Mouse (Mus musculus) stomach, postnatal 0 days (tissue): Measurements from ENCODE around the gene Frmd3. TPM values are rescaled to one million over a fixed set of nuclear protein-coding genes. Genes with fewer than 3 reads are reported as not detected.

ENCODE experiments used
- ATAC-seq: fragments of 200-750 bp; cut with Nextera tagmentation; 2 replicates; pipeline ENCODE4 v1.8.0; 2017; ENCODE audit not compliant: low FRiP score, low TSS enrichment
- DNase-seq: peaks from one replicate; pipeline ENCODE4 v3.0.0-alpha.2; 2016; ENCODE audit warnings: low spot score
- H3K27ac ChIP-seq: fragments of 300-500 bp; sonication (generic); replicated peaks from 2 replicates; pipeline ENCODE4 v1.5.1; 2014; ENCODE audit warnings: mild to moderate bottlenecking, control low read depth
- H3K27me3 ChIP-seq: fragments of 300-500 bp; sonication (generic); 2 replicates; pipeline ENCODE4 v1.6.1; 2014; ENCODE audit warnings: low read length; ENCODE audit not compliant: control insufficient read depth, insufficient read depth
- H3K36me3 ChIP-seq: fragments of 300-500 bp; sonication (generic); 2 replicates; pipeline ENCODE4 v1.6.1; 2014; ENCODE audit warnings: low read length, mixed read lengths; ENCODE audit not compliant: control insufficient read depth, insufficient read depth
- H3K4me1 ChIP-seq: fragments of 300-500 bp; sonication (generic); replicated peaks from 2 replicates; pipeline ENCODE4 v1.6.1; 2014; ENCODE audit warnings: antibody characterized with exemption; ENCODE audit not compliant: control insufficient read depth, insufficient read depth
- H3K4me2 ChIP-seq: fragments of 300-500 bp; sonication (generic); replicated peaks from 2 replicates; pipeline ENCODE4 v1.6.1; 2014; ENCODE audit warnings: low read depth, mild to moderate bottlenecking, control low read depth, moderate library complexity
- H3K4me3 ChIP-seq: fragments of 300-500 bp; sonication (generic); 2 replicates; pipeline ENCODE4 v1.5.1; 2014; ENCODE audit warnings: low read depth, low read length, control low read depth
- H3K9ac ChIP-seq: fragments of 300-500 bp; sonication (generic); 2 replicates; pipeline ENCODE4 v1.6.1; 2014; ENCODE audit warnings: mild to moderate bottlenecking, low read length, control low read depth, mixed read lengths
- H3K9me3 ChIP-seq: fragments of 300-500 bp; sonication (generic); 2 replicates; pipeline ENCODE4 v1.6.1; 2016; ENCODE audit warnings: low read length; ENCODE audit not compliant: control insufficient read depth
- CTCF ChIP-seq: IDR thresholded peaks from 2 replicates; pipeline ENCODE4 v1.5.1; 2016; ENCODE audit warnings: antibody characterized with exemption, low read depth, mild to moderate bottlenecking, moderate library complexity
- EP300 ChIP-seq: optimal IDR thresholded peaks from 2 replicates; pipeline ENCODE3; 2016; ENCODE audit warnings: antibody characterized with exemption
- WGBS: fragments of 180-500 bp; shearing (Covaris S2); extraction: QIAGEN DNeasy Blood & Tissue Kit; methylation state at CpG from one replicate; pipeline ENCODE4 v1.1.7; 2014; 5-methylcytosine and 5-hydroxymethylcytosine counted together
- polyA plus RNA-seq: library from polyadenylated mRNA; unstranded; fragments of >200 nt; fragmentation: Nextera tagmentation; extraction: Ambion mirVana; gene quantifications from 2 replicates; pipeline ENCODE4 v1.2.1, GENCODE M21; 2015

Gene Frmd3
- polyA plus RNA-seq = 0.40 and 0.50 TPM in 2 replicates

DNA sequence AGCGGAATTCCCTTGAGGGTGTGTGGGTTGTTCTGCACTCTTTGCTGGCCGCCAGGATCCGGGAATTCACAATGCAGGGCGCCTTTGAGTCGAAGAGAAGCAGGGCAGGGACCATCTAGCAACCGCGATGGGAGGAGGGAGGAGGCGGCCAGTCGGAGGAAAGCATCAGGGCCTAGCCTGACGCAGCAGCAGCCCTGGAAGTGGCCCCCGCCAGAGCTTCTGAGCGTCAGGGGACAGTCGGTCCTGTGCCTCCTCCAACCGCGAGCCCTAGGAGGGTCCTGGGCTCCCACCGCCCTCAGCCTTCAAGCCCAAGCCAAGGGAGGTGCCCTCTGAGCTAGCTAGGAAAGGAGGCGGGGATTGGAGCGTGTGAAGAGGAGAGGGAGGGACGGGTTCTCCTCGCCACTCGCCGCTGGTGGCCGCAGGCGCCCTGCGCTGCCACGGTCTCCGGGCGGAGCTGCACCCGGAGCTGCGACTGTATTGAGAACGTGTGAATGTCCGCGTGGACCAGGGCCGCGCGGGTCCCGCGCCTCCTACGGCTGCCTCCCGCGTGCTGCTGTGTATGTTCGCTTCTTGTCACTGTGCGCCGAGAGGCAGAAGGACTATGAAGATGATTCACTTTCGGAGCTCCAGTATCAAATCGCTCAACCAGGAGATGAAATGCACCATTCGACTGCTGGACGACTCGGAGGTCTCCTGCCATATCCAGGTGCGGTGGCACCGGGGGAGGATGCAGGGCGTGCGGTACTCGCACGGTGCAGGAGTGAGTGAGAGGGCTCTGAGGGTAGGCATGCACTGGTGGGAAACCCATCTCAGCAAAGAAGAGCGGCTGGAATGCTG, at the start of gene Frmd3:
Frmd3 (plus strand) TSS at position 232 of the 837 bp plus-strand sequence.
- WGBS = under 1% methylated on average over 54 of the region's 56 CpGs
- peak; percentile 71 for ATAC-seq

DNA sequence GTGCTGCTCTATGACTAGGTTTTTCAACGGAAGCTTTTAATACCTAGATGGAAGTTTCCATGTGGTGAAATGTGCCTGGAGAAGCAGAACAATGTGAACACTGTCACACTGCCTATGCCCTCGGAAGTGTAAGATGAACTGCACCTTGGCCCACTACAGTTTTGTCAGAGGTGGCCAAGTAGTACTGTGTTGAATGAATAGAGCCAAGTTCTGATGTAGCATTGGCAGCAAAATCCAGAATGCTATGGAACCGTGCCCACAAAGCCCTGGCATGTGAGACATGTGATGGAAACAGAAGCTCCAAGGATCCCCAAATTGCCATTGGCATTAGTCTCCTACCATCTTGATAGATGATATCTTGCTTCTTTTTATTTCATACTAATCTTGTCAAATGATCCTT, 32.8 kb upstream of the Frmd3 start:
- no peaks in the 10 kb centered on the region for H3K4me1 ChIP-seq
- TF ChIP-seq CTCF (no peak), EP300 (no peak)
- no peak overlapping the region for H3K9ac ChIP-seq
- WGBS = 72% methylated on average over 3 of the region's 3 CpGs
- DNase-seq (no peak), ATAC-seq (no peak)
- no peak overlapping the region for H3K27ac ChIP-seq
- H3K4me3 ChIP-seq = no peak overlapping the region
- H3K27me3 ChIP-seq = no peaks in the 10 kb centered on the region
- H3K4me2 ChIP-seq = no peak overlapping the region
- no peaks in the 10 kb centered on the region for H3K9me3 ChIP-seq
- H3K36me3 ChIP-seq = no peaks in the 10 kb centered on the region

More for the DNA sequence above, at the start of gene Frmd3:
- peak within 1 kb of the TSS; percentile 83 for H3K4me2 ChIP-seq
- peak within 1 kb of the TSS; percentile 42 for H3K4me3 ChIP-seq
- TF ChIP-seq EP300 (no peak), CTCF (peak; percentile 25; the same call in 1 of the 2 replicates)
- H3K4me1 ChIP-seq = no peaks in the 10 kb centered on the region
- DNase-seq = peak; percentile 60
- peak within 1 kb of the TSS; percentile 43; the same call in 1 of the 2 replicates for H3K9ac ChIP-seq
- no peaks in the 10 kb centered on the region for H3K27me3 ChIP-seq
- H3K36me3 ChIP-seq = no peaks in the 10 kb centered on the region
- H3K27ac ChIP-seq = no peak within 1 kb of the TSS
- H3K9me3 ChIP-seq = no peaks in the 10 kb centered on the region

DNA sequence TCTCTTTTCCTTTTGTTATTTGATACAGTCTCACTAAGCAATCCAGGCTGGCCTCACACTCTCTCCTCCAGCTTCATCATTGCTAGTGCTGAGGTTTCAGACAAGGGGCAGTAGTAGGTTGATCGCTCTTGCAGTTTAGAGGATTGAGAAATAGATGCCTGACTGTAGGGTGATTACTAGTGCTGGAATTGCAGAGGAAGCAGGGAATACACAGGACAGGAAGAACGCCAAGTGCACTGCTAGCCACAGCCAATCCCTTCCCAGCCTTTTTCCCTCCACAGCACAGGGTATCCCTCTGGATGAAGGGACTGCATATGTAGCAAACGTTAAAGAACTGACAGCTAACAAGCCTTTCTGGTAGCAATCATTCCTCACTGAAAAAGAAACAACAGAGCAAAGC, 965 bp upstream of the Frmd3 start:
- Histone ChIP-seq H3K27ac (no peak overlapping the region), H3K36me3 (no peaks in the 10 kb centered on the region), H3K27me3 (no peaks in the 10 kb centered on the region), H3K9ac (no peak overlapping the region), H3K4me3 (no peak overlapping the region), H3K4me1 (no peaks in the 10 kb centered on the region), H3K4me2 (no peak overlapping the region), H3K9me3 (no peaks in the 10 kb centered on the region)
- no peak for ATAC-seq
- WGBS = 54% methylated on average over 3 of the region's 3 CpGs
- no peak for TF ChIP-seq CTCF
- DNase-seq = no peak

- no peak for DNase-seq
- H3K4me1 ChIP-seq = no peaks in the 10 kb centered on the region
- H3K9me3 ChIP-seq = no peaks in the 10 kb centered on the region
- no peak for TF ChIP-seq CTCF
- TF ChIP-seq EP300 = no peak
- peak overlapping the region; percentile 83 for H3K4me2 ChIP-seq
- H3K27ac ChIP-seq = no peak overlapping the region
- peak overlapping the region; percentile 42 for H3K4me3 ChIP-seq
- no peak overlapping the region for H3K9ac ChIP-seq
- ATAC-seq = no peak
- no peaks in the 10 kb centered on the region for H3K27me3 ChIP-seq
- no peaks in the 10 kb centered on the region for H3K36me3 ChIP-seq
- 44% methylated on average over 4 of the region's 4 CpGs for WGBS
Observed at GRCm38 (mm10) chr4:74012700-74013099, 542 bp upstream of the Frmd3 start.

GRCm38 (mm10) chr4:74014048-74014500, 832 bp downstream of the Frmd3 start:
- Histone ChIP-seq H3K27me3 (no peaks in the 10 kb centered on the region), H3K9ac (no peak overlapping the region), H3K4me3 (peak overlapping the region; percentile 42), H3K4me1 (no peaks in the 10 kb centered on the region), H3K36me3 (no peaks in the 10 kb centered on the region), H3K9me3 (no peaks in the 10 kb centered on the region), H3K4me2 (peak overlapping the region; percentile 83), H3K27ac (no peak overlapping the region)
- WGBS = 11% methylated on average over 11 of the region's 11 CpGs
- DNase-seq = no peak
- peak; percentile 18; the same call in 1 of the 2 replicates for ATAC-seq
- no peak for TF ChIP-seq EP300
- no peak for TF ChIP-seq CTCF

- H3K27ac ChIP-seq = no peak overlapping the region
- H3K4me2 ChIP-seq = no peak overlapping the region
- no peaks in the 10 kb centered on the region for H3K9me3 ChIP-seq
- TF ChIP-seq EP300 (no peak), CTCF (no peak)
- no peak overlapping the region for H3K9ac ChIP-seq
- no peaks in the 10 kb centered on the region for H3K4me1 ChIP-seq
- WGBS = 60% methylated on average over 2 of the region's 2 CpGs
- ATAC-seq (no peak), DNase-seq (no peak)
- H3K27me3 ChIP-seq = no peaks in the 10 kb centered on the region
- no peak overlapping the region for H3K4me3 ChIP-seq
- no peaks in the 10 kb centered on the region for H3K36me3 ChIP-seq
Observed at GRCm38 (mm10) chr4:74020084-74020483, 6.8 kb downstream of the Frmd3 start.
